Mouse (Mus musculus) stomach, embryonic 15.5 days (tissue): ENCODE measurements around the gene Zfp239. TPM values are rescaled to one million over a fixed set of nuclear protein-coding genes. Genes with fewer than 3 reads are reported as not detected.
A peak's percentile ranks its signal among the peaks of the same experiment; 100 is the strongest.

Experiments
- ATAC-seq: fragments of 200-750 bp; cut with Nextera tagmentation; 2 replicates; pipeline ENCODE4 v1.8.0; 2017; ENCODE audit warnings: low read depth, moderate number of reproducible peaks, moderate TSS enrichment; ENCODE audit not compliant: insufficient read depth, low FRiP score
- H3K27ac ChIP-seq: fragments of 300-500 bp; sonication (generic); 2 replicates; pipeline ENCODE4 v1.5.1; 2015; ENCODE audit warnings: mild to moderate bottlenecking, inconsistent platforms
- H3K27me3 ChIP-seq: fragments of 300-500 bp; sonication (generic); replicated peaks from 2 replicates; pipeline ENCODE4 v1.6.1; 2015; ENCODE audit warnings: inconsistent platforms
- H3K36me3 ChIP-seq: fragments of 300-500 bp; sonication (generic); 2 replicates; pipeline ENCODE4 v1.6.1; 2015; ENCODE audit warnings: inconsistent platforms
- H3K4me1 ChIP-seq: fragments of 300-500 bp; sonication (generic); 2 replicates; pipeline ENCODE4 v1.6.1; 2015; ENCODE audit warnings: inconsistent platforms
- H3K4me2 ChIP-seq: fragments of 300-500 bp; sonication (generic); 2 replicates; pipeline ENCODE4 v1.6.1; 2015; ENCODE audit warnings: mild to moderate bottlenecking, inconsistent platforms
- H3K4me3 ChIP-seq: fragments of 300-500 bp; sonication (generic); replicated peaks from 2 replicates; pipeline ENCODE4 v1.5.1; 2015; ENCODE audit warnings: inconsistent platforms
- H3K9ac ChIP-seq: fragments of 300-500 bp; sonication (generic); 2 replicates; pipeline ENCODE4 v1.6.1; 2015; ENCODE audit warnings: inconsistent platforms
- H3K9me3 ChIP-seq: fragments of 300-500 bp; sonication (generic); 2 replicates; pipeline ENCODE4 v1.6.1; 2016; ENCODE audit warnings: inconsistent platforms
- WGBS: fragments of 180-500 bp; shearing (Covaris S2); methylation state at CpG from one replicate; pipeline ENCODE4 v1.1.7; 2015; 5-methylcytosine and 5-hydroxymethylcytosine counted together
- polyA plus RNA-seq: library from polyadenylated mRNA; unstranded; fragments of >200 nt; fragmentation: Nextera tagmentation; extraction: Ambion mirVana; gene quantifications from 2 replicates; pipeline ENCODE4 v1.2.1, GENCODE M21; 2015

The Zfp239 gene
- polyA plus RNA-seq, 1 experiment from 2014 or later: 6.4 TPM

DNA sequence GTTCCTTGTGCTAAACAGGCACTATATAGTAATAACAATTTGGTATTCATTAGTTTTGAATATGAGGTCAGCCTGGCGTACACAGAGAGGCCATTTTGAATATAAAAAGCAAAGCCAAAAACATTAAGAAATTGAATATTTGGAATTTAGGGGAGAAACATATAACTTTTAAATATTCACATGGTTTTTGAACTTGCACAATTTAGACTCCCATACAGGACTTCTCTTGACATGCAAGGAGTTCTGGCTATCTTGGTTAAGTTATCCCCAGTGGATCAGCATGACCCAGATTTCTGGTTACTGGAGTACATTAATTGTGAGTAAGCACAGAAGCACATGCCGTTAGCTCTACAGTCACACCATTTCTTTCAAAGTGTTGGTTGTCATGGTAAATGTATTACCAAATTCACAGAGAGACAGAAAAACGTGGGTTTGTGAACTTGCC, 18.5 kb downstream of the Zfp239 start:
- Histone ChIP-seq H3K36me3 (no peaks in the 10 kb centered on the region), H3K4me1 (no peaks in the 10 kb centered on the region), H3K9me3 (no peaks in the 10 kb centered on the region), H3K4me2 (peak overlapping the region; percentile 65), H3K27me3 (no peaks in the 10 kb centered on the region), H3K4me3 (peak overlapping the region; percentile 20; the same call in 1 of the 2 replicates), H3K9ac (peak overlapping the region; percentile 33; the same call in 1 of the 2 replicates), H3K27ac (peak overlapping the region; percentile 99)
- WGBS: 26% methylated on average over 3 of the region's 3 CpGs
- ATAC-seq: no peak

DNA sequence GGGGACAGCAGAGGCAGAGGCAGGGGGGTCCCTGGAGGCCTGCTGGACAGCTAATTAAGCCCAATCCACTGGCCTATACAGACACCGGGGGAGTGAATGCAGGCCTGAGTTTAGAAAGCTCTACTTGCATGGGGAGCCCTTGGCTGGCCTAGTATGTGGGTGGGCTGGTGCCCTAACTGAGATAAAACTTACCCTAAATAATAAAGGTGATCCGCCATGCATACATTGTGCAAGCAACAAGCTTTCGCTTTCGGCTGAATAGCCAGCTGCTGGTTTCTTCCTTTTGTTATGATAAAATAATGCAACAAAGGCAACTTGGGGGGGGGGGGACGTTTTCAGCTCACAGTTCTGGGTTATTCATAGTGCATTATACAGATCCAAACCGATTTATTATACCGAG, 19.3 kb downstream of the Zfp239 start:
- no peaks in the 10 kb centered on the region for H3K4me1 ChIP-seq
- H3K4me3 ChIP-seq: no peak overlapping the region
- H3K9me3 ChIP-seq: no peaks in the 10 kb centered on the region
- no peak overlapping the region for H3K9ac ChIP-seq
- H3K27me3 ChIP-seq: no peaks in the 10 kb centered on the region
- WGBS: 77% methylated on average over 7 of the region's 7 CpGs
- H3K27ac ChIP-seq: no peak overlapping the region
- H3K36me3 ChIP-seq: no peaks in the 10 kb centered on the region
- no peak overlapping the region for H3K4me2 ChIP-seq
- ATAC-seq: no peak

- peak overlapping the region; percentile 6; the same call in 1 of the 2 replicates for H3K27ac ChIP-seq
- H3K36me3 ChIP-seq: no peaks in the 10 kb centered on the region
- no peak overlapping the region for H3K4me3 ChIP-seq
- no peak overlapping the region for H3K9ac ChIP-seq
- H3K27me3 ChIP-seq: no peaks in the 10 kb centered on the region
- H3K4me2 ChIP-seq: no peak overlapping the region
- no peaks in the 10 kb centered on the region for H3K9me3 ChIP-seq
- WGBS: 60% methylated on average over 7 of the region's 7 CpGs
- no peaks in the 10 kb centered on the region for H3K4me1 ChIP-seq
- ATAC-seq: no peak
These were observed 20.1 kb downstream of the Zfp239 start for GRCm38 (mm10) chr6:117881997-117882396.

GRCm38 (mm10) chr6:117885943-117886342, 24.0 kb downstream of the Zfp239 start:
- no peaks in the 10 kb centered on the region for H3K9me3 ChIP-seq
- no peak overlapping the region for H3K27ac ChIP-seq
- no peak for ATAC-seq
- H3K4me2 ChIP-seq: no peak overlapping the region
- H3K4me1 ChIP-seq: no peaks in the 10 kb centered on the region
- no peak overlapping the region for H3K9ac ChIP-seq
- H3K27me3 ChIP-seq: no peaks in the 10 kb centered on the region
- WGBS: 70% methylated on average over 2 of the region's 2 CpGs
- H3K36me3 ChIP-seq: no peaks in the 10 kb centered on the region
- H3K4me3 ChIP-seq: no peak overlapping the region

DNA sequence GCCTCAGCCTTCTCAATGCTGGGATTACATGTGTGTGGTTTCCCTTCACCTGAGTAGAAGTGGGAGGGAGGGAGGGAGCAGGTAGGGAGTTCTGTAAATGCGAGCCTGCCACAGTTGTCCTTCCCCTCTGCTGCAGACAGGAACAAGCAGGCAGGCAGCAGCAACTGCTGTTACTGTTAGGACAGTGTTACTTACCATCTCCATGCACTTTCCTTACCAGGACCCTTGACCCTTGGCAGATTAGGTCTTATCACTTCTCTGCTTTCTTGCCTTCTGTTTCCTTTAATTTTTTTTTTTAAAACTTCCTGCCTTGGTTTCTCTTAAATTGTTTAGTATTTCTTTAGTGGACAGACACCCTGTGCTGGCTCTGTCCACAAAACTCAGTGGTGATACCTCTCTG, 26.1 kb downstream of the Zfp239 start:
- Histone ChIP-seq H3K27me3 (no peaks in the 10 kb centered on the region), H3K27ac (no peak overlapping the region), H3K4me1 (no peaks in the 10 kb centered on the region), H3K4me3 (no peak overlapping the region), H3K4me2 (no peak overlapping the region), H3K36me3 (no peaks in the 10 kb centered on the region), H3K9ac (no peak overlapping the region), H3K9me3 (no peaks in the 10 kb centered on the region)
- 45% methylated on average over 1 of the region's 1 CpGs for WGBS
- no peak for ATAC-seq

GRCm38 (mm10) chr6:117888642-117889096, 26.8 kb downstream of the Zfp239 start:
- Histone ChIP-seq H3K9ac (no peak overlapping the region), H3K9me3 (no peaks in the 10 kb centered on the region), H3K27me3 (no peaks in the 10 kb centered on the region), H3K36me3 (no peaks in the 10 kb centered on the region), H3K4me2 (no peak overlapping the region), H3K4me3 (no peak overlapping the region), H3K4me1 (no peaks in the 10 kb centered on the region), H3K27ac (no peak overlapping the region)
- peak; percentile 71 for ATAC-seq
- 61% methylated on average over 2 of the region's 2 CpGs for WGBS

DNA sequence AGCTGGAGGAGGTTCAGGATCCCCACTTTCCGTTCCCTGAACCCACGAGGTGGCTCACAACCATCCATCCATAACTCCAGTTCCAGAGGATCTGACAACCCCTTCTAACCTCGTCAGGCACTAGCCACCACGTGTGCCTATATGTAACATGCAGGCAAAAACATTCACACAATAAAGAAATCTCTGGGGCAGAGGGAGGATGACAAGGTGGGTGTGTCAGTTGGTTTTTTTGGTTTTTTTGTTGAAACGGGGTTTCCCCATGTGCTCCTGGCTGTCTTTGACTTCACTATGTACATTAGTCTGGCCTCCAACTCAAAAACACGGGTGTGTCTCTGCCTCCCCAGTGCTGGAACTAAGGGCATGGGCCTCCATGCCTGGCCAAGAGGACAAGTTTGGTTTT, 28.4 kb downstream of the Zfp239 start:
- H3K4me3 ChIP-seq: no peak overlapping the region
- H3K4me1 ChIP-seq: no peaks in the 10 kb centered on the region
- no peak for ATAC-seq
- H3K4me2 ChIP-seq: no peak overlapping the region
- no peaks in the 10 kb centered on the region for H3K9me3 ChIP-seq
- H3K27ac ChIP-seq: no peak overlapping the region
- WGBS: 73% methylated on average over 6 of the region's 6 CpGs
- H3K9ac ChIP-seq: no peak overlapping the region
- H3K27me3 ChIP-seq: no peaks in the 10 kb centered on the region
- H3K36me3 ChIP-seq: no peaks in the 10 kb centered on the region

DNA sequence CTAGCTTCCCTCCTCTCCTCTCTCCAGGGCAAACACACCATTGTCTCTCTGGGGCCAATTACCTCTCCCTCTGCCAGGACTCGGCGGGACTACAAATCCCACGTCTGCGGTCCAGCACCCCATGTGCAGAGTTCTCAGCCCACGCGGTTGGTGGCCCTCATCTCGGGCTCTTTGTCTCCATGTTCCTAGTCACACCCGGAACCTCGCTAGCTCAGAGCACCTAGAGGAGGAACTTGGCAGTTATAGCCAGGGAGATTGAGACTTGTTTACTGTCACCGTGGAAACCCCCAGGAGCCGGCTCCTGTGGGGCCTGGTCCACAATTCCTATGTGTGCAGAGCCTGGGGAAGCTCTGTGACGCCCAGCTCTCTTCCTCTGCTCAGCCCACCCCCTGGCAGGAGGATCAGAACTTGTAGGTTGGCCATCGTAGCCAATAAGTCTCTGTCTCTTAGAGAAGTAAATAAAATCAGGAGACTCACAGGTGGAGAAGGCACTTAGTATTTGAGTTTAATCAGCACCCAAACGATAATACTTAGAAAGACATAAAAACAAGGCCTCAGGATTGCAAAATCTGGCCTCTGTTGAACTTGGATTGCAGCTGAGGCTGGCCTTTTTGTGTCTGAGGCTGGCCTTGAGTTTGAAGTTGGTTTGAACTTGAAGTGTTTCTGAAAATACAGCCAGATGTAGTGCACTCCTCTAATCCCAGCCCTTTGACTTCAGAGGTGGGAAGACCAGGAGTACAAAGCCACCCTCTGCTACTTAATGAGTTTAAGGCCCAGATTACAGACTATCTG, 29.7 kb downstream of the Zfp239 start:
- Histone ChIP-seq H3K27me3 (no peaks in the 10 kb centered on the region), H3K9ac (no peak overlapping the region), H3K4me1 (no peaks in the 10 kb centered on the region), H3K36me3 (no peaks in the 10 kb centered on the region), H3K4me3 (no peak overlapping the region), H3K27ac (no peak overlapping the region), H3K4me2 (peak overlapping the region; percentile 34), H3K9me3 (no peaks in the 10 kb centered on the region)
- peak; percentile 63; the same call in 1 of the 2 replicates for ATAC-seq
- 48% methylated on average over 14 of the region's 14 CpGs for WGBS

GRCm38 (mm10) chr6:117892386-117892785, 30.5 kb downstream of the Zfp239 start:
- no peaks in the 10 kb centered on the region for H3K36me3 ChIP-seq
- no peak overlapping the region for H3K9ac ChIP-seq
- H3K4me2 ChIP-seq: no peak overlapping the region
- no peak overlapping the region for H3K4me3 ChIP-seq
- no peaks in the 10 kb centered on the region for H3K9me3 ChIP-seq
- H3K4me1 ChIP-seq: no peaks in the 10 kb centered on the region
- no peaks in the 10 kb centered on the region for H3K27me3 ChIP-seq
- no peak overlapping the region for H3K27ac ChIP-seq
- WGBS: 67% methylated on average over 3 of the region's 3 CpGs
- ATAC-seq: no peak

- Histone ChIP-seq H3K4me1 (no peaks in the 10 kb centered on the region), H3K36me3 (no peaks in the 10 kb centered on the region), H3K27me3 (no peaks in the 10 kb centered on the region), H3K4me2 (no peak overlapping the region), H3K9me3 (no peaks in the 10 kb centered on the region), H3K9ac (no peak overlapping the region), H3K4me3 (no peak overlapping the region), H3K27ac (no peak overlapping the region)
- WGBS: 88% methylated on average over 2 of the region's 2 CpGs
- no peak for ATAC-seq
These were observed 31.5 kb downstream of the Zfp239 start for GRCm38 (mm10) chr6:117893435-117893834.

- H3K9ac ChIP-seq: no peak overlapping the region
- H3K36me3 ChIP-seq: no peaks in the 10 kb centered on the region
- no peaks in the 10 kb centered on the region for H3K4me1 ChIP-seq
- no peak overlapping the region for H3K4me2 ChIP-seq
- WGBS: 60% methylated on average over 5 of the region's 5 CpGs
- no peak for ATAC-seq
- H3K9me3 ChIP-seq: no peaks in the 10 kb centered on the region
- H3K27ac ChIP-seq: no peak overlapping the region
- H3K4me3 ChIP-seq: no peak overlapping the region
- H3K27me3 ChIP-seq: no peaks in the 10 kb centered on the region
These were observed 35.9 kb downstream of the Zfp239 start for GRCm38 (mm10) chr6:117897800-117898199.

- 71% methylated on average over 17 of the region's 17 CpGs for WGBS
- no peaks in the 10 kb centered on the region for H3K36me3 ChIP-seq
- H3K4me2 ChIP-seq: 0 out of 2 replicates have a peak within 1 kb of the TSS, but pooled peaks have one; percentile 10
- peaks cover 3% of the 10 kb centered on the region; the same call in 1 of the 2 replicates for H3K4me1 ChIP-seq
- ATAC-seq: no peak; the same call in 1 of the 2 replicates
- no peak within 1 kb of the TSS for H3K9ac ChIP-seq
- H3K27me3 ChIP-seq: no peaks in the 10 kb centered on the region
- H3K4me3 ChIP-seq: no peak within 1 kb of the TSS
- no peaks in the 10 kb centered on the region for H3K9me3 ChIP-seq
- no peak within 1 kb of the TSS for H3K27ac ChIP-seq
These were observed 38.5 kb downstream of the Zfp239 start, which contains the start of gene Hnrnpf for GRCm38 (mm10) chr6:117900126-117901080. Gene Hnrnpf (plus strand): TSS chr6:117900324.
